Mouse (Mus musculus) ES-Bruce4 (cell line): ENCODE results near the gene Rspo4. TPM values are rescaled to one million over a fixed set of nuclear protein-coding genes. Genes with fewer than 3 reads are reported as not detected.

Source experiments
- H3K27ac ChIP-seq: 2 replicates; pipeline ENCODE4 v1.5.1; 2012; ENCODE audit warnings: low read length, inconsistent platforms; ENCODE audit not compliant: insufficient read depth
- H3K27me3 ChIP-seq: 2 replicates; pipeline ENCODE4 v1.6.1; 2012; ENCODE audit warnings: mild to moderate bottlenecking, low read length, inconsistent platforms; ENCODE audit not compliant: control insufficient read depth, poor library complexity, insufficient read depth, severe bottlenecking
- H3K36me3 ChIP-seq: 2 replicates; pipeline ENCODE4 v1.6.1; 2012; ENCODE audit warnings: inconsistent platforms, mild to moderate bottlenecking, low read length, moderate library complexity; ENCODE audit not compliant: control insufficient read depth, poor library complexity, insufficient read depth, severe bottlenecking
- H3K4me1 ChIP-seq: one replicate; pipeline ENCODE4 v1.8.1; 2011; ENCODE audit warnings: low read length; ENCODE audit not compliant: control insufficient read depth, insufficient read depth
- H3K4me3 ChIP-seq: 2 replicates; pipeline ENCODE4 v1.5.1; 2011; ENCODE audit warnings: low read depth, mild to moderate bottlenecking, low read length
- H3K9ac ChIP-seq: 2 replicates; pipeline ENCODE4 v1.6.1; 2012; ENCODE audit warnings: low read depth, mild to moderate bottlenecking, inconsistent platforms; ENCODE audit not compliant: poor library complexity, severe bottlenecking
- H3K9me3 ChIP-seq: replicated peaks from 2 replicates; pipeline ENCODE4 v1.6.1; 2012; ENCODE audit warnings: mild to moderate bottlenecking, low read length, inconsistent platforms; ENCODE audit not compliant: control insufficient read depth, poor library complexity, insufficient read depth, severe bottlenecking
- CTCF ChIP-seq: IDR thresholded peaks from one replicate; pipeline ENCODE4 v1.8.1; 2011; ENCODE audit warnings: low read depth, low read length
- EP300 ChIP-seq: IDR thresholded peaks from 2 replicates; pipeline ENCODE4 v1.6.1; 2011; ENCODE audit warnings: low read depth, low read length; ENCODE audit not compliant: insufficient read depth
- POLR2A ChIP-seq: IDR thresholded peaks from one replicate; pipeline ENCODE4 v1.8.1; 2011; ENCODE audit warnings: low read length; ENCODE audit not compliant: insufficient read depth
- polyA plus RNA-seq: library from polyadenylated mRNA; stranded (reverse); fragments of >200 nt; gene quantifications from 2 replicates; pipeline ENCODE4 v1.2.4, GENCODE M21; 2011; ENCODE audit warnings: low read depth; ENCODE audit not compliant: missing spikeins, insufficient read depth, insufficient read length

Rspo4 gene
- polyA plus RNA-seq, 1 experiment = 0.25 TPM

- Histone ChIP-seq H3K27ac (no peak overlapping the region), H3K36me3 (no peaks in the 10 kb centered on the region), H3K4me3 (no peak overlapping the region), H3K27me3 (no peaks in the 10 kb centered on the region), H3K9ac (no peak overlapping the region), H3K9me3 (no peaks in the 10 kb centered on the region), H3K4me1 (no peaks in the 10 kb centered on the region)
- TF ChIP-seq EP300 (no peak), CTCF (no peak), POLR2A (no peak)
Measured at GRCm38 (mm10) chr2:151894209-151894980, 51.7 kb downstream of the Rspo4 start.

GRCm38 (mm10) chr2:151895911-151896310 lies 53.2 kb downstream of the Rspo4 start:
- no peaks in the 10 kb centered on the region for H3K36me3 ChIP-seq
- no peak overlapping the region for H3K4me3 ChIP-seq
- no peaks in the 10 kb centered on the region for H3K9me3 ChIP-seq
- TF ChIP-seq POLR2A (no peak), EP300 (no peak), CTCF (no peak)
- no peak overlapping the region for H3K9ac ChIP-seq
- no peaks in the 10 kb centered on the region for H3K27me3 ChIP-seq
- H3K4me1 ChIP-seq = no peaks in the 10 kb centered on the region
- H3K27ac ChIP-seq = no peak overlapping the region

GRCm38 (mm10) chr2:151898106-151898505 lies 55.4 kb downstream of the Rspo4 start:
- H3K27me3 ChIP-seq = no peaks in the 10 kb centered on the region
- no peaks in the 10 kb centered on the region for H3K9me3 ChIP-seq
- H3K4me1 ChIP-seq = no peaks in the 10 kb centered on the region
- no peak overlapping the region for H3K27ac ChIP-seq
- no peak overlapping the region for H3K4me3 ChIP-seq
- H3K36me3 ChIP-seq = no peaks in the 10 kb centered on the region
- TF ChIP-seq CTCF = no peak
- no peak overlapping the region for H3K9ac ChIP-seq

GRCm38 (mm10) chr2:151900845-151901244 lies 58.1 kb downstream of the Rspo4 start:
- no peaks in the 10 kb centered on the region for H3K27me3 ChIP-seq

GRCm38 (mm10) chr2:151903267-151903666 lies 60.5 kb downstream of the Rspo4 start:
- TF ChIP-seq POLR2A (no peak), CTCF (no peak), EP300 (no peak)
- H3K9me3 ChIP-seq = no peaks in the 10 kb centered on the region
- no peak overlapping the region for H3K27ac ChIP-seq
- H3K4me3 ChIP-seq = no peak overlapping the region
- H3K27me3 ChIP-seq = no peaks in the 10 kb centered on the region
- H3K9ac ChIP-seq = no peak overlapping the region
- no peaks in the 10 kb centered on the region for H3K36me3 ChIP-seq
- H3K4me1 ChIP-seq = peaks cover 3% of the 10 kb centered on the region

More at GRCm38 (mm10) chr2:151900845-151901244, 58.1 kb downstream of the Rspo4 start:
- Histone ChIP-seq H3K9me3 (no peaks in the 10 kb centered on the region), H3K4me1 (peaks cover 3% of the 10 kb centered on the region), H3K36me3 (no peaks in the 10 kb centered on the region), H3K9ac (no peak overlapping the region), H3K27ac (no peak overlapping the region), H3K4me3 (no peak overlapping the region)
- TF ChIP-seq EP300 (no peak), POLR2A (no peak), CTCF (no peak)

- no peak for TF ChIP-seq CTCF
- TF ChIP-seq POLR2A = no peak
- 0 out of 2 replicates have a peak, but pooled peaks have one; percentile 6 for TF ChIP-seq EP300
- peaks cover 3% of the 10 kb centered on the region for H3K4me1 ChIP-seq
- no peak overlapping the region for H3K9ac ChIP-seq
- H3K4me3 ChIP-seq = no peak overlapping the region
- no peak overlapping the region for H3K27ac ChIP-seq
- no peaks in the 10 kb centered on the region for H3K27me3 ChIP-seq
- no peaks in the 10 kb centered on the region for H3K9me3 ChIP-seq
- no peaks in the 10 kb centered on the region for H3K36me3 ChIP-seq
Measured at GRCm38 (mm10) chr2:151903933-151904332, 61.2 kb downstream of the Rspo4 start.
